In genomic region chr5:61288506-61288905, GRCm38 (mm10) we compare ENCODE assay signal across 8 mouse cellular contexts.
DNase-seq lines count a peak whose midpoint lies in the region; TF ChIP-seq lines count a peak whose summit lies in the region.
"Not testable (repeated sequence)": the region's sequence is repeated elsewhere in the genome, so short reads cannot be mapped to it uniquely, and the experiment has no call there.

No protein-coding gene starts in this region.

- in situ Hi-C loops in ES-E14 (cut with MboI; ENCODE audit: low sequenced_read_pairs in 2 of 2, unreplicated experiment in 2 of 2), result not testable (repeated sequence)

- H3K27me3 ChIP-seq in ES-Bruce4 (ENCODE audit: control insufficient read depth, insufficient read depth, low read length, poor library complexity, severe bottlenecking); testis, adult 2 months (ENCODE audit: control insufficient read depth, insufficient read depth, low read length): not testable (repeated sequence)

- not testable (repeated sequence) for H3K9me3 ChIP-seq in ES-Bruce4 (replicated peaks; ENCODE audit: control insufficient read depth, insufficient read depth, low read length, poor library complexity, severe bottlenecking); ES-E14 (ENCODE audit: control insufficient read depth, insufficient read depth, low read depth, low read length)

- not testable (repeated sequence) for TF ChIP-seq CTCF in ES-Bruce4 (IDR thresholded peaks at IDR 0.05; ENCODE audit: low read depth, low read length); testis, adult 2 months (IDR thresholded peaks at IDR 0.05; ENCODE audit: control insufficient read depth, insufficient read depth, insufficient replicate concordance, low read depth, low read length)

- DNase-seq in ES-CJ7 (ENCODE audit: low read depth, low spot score) (peak; percentile 50), R1 (ENCODE audit: low read depth, low spot score) (peak; percentile 66), WW6 (ENCODE audit: low read depth, low spot score) (peak; percentile 22), ZHBTc4 (ENCODE audit: low read depth, low spot score) (peak; percentile 71)
- DNase-seq in ES-E14 (ENCODE audit: low read depth, low spot score), result not testable (repeated sequence)
- DNase-seq in adrenal gland, postnatal 25 days, result peak; percentile 0

- H3K36me3 ChIP-seq in ES-Bruce4 (ENCODE audit: control insufficient read depth, insufficient read depth, low read length, poor library complexity, severe bottlenecking); ES-E14 (ENCODE audit: control insufficient read depth, insufficient read depth, low read length, poor library complexity, severe bottlenecking); testis, adult 2 months (ENCODE audit: control insufficient read depth, insufficient read depth, low read length): not testable (repeated sequence)

- H3K4me3 ChIP-seq in ES-Bruce4 (ENCODE audit: low read depth, low read length) (peak overlapping the region; percentile 63), ES-E14 (ENCODE audit: insufficient read depth in 1 of 2, low read depth in 1 of 2, low read length in 2 of 2, poor library complexity in 1 of 2, severe bottlenecking in 1 of 2) (peak overlapping the region in 1 of 2 experiments; percentile 57; a peak in 1 of 4 replicates)
- H3K4me3 ChIP-seq in testis, adult 2 months (ENCODE audit: control insufficient read depth, low read depth, low read length), result peak overlapping the region; percentile 9; the same call in 1 of the 2 replicates

- not testable (repeated sequence) for TF ChIP-seq EP300 in ES-Bruce4 (IDR thresholded peaks at IDR 0.05; ENCODE audit: insufficient read depth, low read depth, low read length)

- H3K4me1 ChIP-seq in ES-Bruce4 (ENCODE audit: control insufficient read depth, insufficient read depth, low read length); ES-E14 (ENCODE audit: control insufficient read depth in 2 of 2, insufficient read depth in 2 of 2, low read length in 2 of 2, poor library complexity in 1 of 2); testis, adult 2 months (ENCODE audit: control insufficient read depth, insufficient read depth, low read length): not testable (repeated sequence)

- H3K27ac ChIP-seq in ES-Bruce4 (ENCODE audit: insufficient read depth, low read length); ES-E14 (ENCODE audit: insufficient read depth, low read depth, low read length, poor library complexity, severe bottlenecking); testis, adult 2 months (ENCODE audit: control insufficient read depth, insufficient read depth, low read depth, low read length): not testable (repeated sequence)

- H3K9ac ChIP-seq in ES-Bruce4 (ENCODE audit: low read depth, poor library complexity, severe bottlenecking) (peak overlapping the region; percentile 40; the same call in 1 of the 2 replicates), ES-E14 (ENCODE audit: insufficient read depth, low read depth, low read length, poor library complexity, severe bottlenecking) (0 out of 2 replicates have a peak overlapping the region, but pooled peaks have one; percentile 11)

- TF ChIP-seq POLR2A in ES-Bruce4 (IDR thresholded peaks at IDR 0.05; ENCODE audit: insufficient read depth, low read length); testis, adult 2 months (IDR thresholded peaks at IDR 0.05; ENCODE audit: control insufficient read depth, low read depth, low read length): not testable (repeated sequence)
